Mouse (Mus musculus): Measurements from ENCODE around the gene Gm6890. TPM values are rescaled to one million over a fixed set of nuclear protein-coding genes. Genes with fewer than 3 reads are reported as not detected.
"Not testable (repeated sequence)": the region's sequence is repeated elsewhere in the genome, so short reads cannot be mapped to it uniquely, and the experiment has no call there.

The Gm6890 gene
- not detected in 2 replicates for polyA plus RNA-seq (2015; fragmentation: Nextera tagmentation; extraction: Ambion mirVana)

DNA sequence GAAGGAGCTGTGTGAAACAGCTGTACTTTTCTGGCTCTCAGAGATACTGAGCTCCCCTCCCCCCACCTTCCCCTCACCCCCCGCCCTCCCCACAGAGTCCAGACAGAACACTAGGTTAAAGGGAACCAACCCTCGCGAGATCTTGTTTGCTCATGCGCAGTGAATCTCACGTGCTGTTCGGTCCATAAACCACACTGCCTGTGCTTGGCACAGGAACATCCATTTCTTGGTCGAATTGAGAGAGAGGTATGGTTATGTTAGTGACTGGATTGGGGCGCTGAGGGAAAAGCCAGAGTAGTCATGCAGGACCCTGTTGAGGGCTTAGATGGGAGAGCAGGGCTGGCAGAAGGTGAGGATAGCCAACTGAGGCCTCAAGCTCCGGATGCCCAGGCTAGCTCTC lies at the start of gene Gm6890:
Gene Gm6890 (plus strand): TSS at position 301 of the 400 bp plus-strand sequence.
- H3K4me2 ChIP-seq; H3K9ac ChIP-seq; H3K36me3 ChIP-seq; H3K4me3 ChIP-seq; H3K27ac ChIP-seq; H3K9me3 ChIP-seq; H3K4me1 ChIP-seq (replicated peaks); H3K27me3 ChIP-seq; ATAC-seq (ENCODE audit: low FRiP score): not testable (repeated sequence)
- WGBS = 91% methylated on average over 9 of the region's 9 CpGs

GRCm38 (mm10) chrX:74726195-74726594 lies 14.5 kb upstream of the Gm6890 start:
- 86% methylated on average over 10 of the region's 10 CpGs for WGBS
- not testable (repeated sequence) for H3K36me3 ChIP-seq; H3K4me1 ChIP-seq (replicated peaks); H3K4me2 ChIP-seq; H3K9me3 ChIP-seq; ATAC-seq (ENCODE audit: low FRiP score); H3K9ac ChIP-seq; H3K27ac ChIP-seq; H3K4me3 ChIP-seq; H3K27me3 ChIP-seq

DNA sequence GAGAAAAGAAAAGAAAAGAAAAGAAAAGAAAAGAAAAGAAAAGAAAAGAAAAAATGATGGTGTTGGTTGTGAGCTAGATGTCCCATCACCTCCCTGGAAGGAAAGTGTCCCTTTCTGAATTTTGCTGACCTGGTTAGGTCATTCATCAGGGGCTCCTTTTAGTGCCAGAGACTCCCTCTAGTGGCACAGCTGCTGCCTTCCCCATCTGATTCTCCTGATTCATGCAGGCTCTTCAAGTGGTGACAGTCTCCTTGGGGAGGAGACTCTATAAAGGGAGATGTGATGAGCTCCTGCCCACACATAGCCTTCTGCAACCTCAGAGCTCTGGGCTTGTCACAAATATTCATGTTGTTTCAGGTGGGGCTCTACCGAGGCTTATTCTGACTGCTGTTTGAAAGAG lies 30.0 kb downstream of the Gm6890 start:
- not testable (repeated sequence) for H3K4me2 ChIP-seq; H3K4me1 ChIP-seq (replicated peaks); H3K9me3 ChIP-seq; H3K9ac ChIP-seq; H3K27ac ChIP-seq; ATAC-seq (ENCODE audit: low FRiP score); H3K27me3 ChIP-seq; H3K4me3 ChIP-seq; H3K36me3 ChIP-seq
- WGBS = no CpG with 5 or more reads among the region's 1 CpGs

Other genes starting within 250 kb of the Gm6890 start
- gene Olfr1326-ps1, start 166.0 kb upstream of the Gm6890 start, polyA plus RNA-seq (2015; fragmentation: Nextera tagmentation; extraction: Ambion mirVana) = not detected in 2 replicates
- gene Olfr1325, start 148.2 kb upstream of the Gm6890 start, polyA plus RNA-seq (2015; fragmentation: Nextera tagmentation; extraction: Ambion mirVana) = not detected in 2 replicates
- gene Gm5640, start 95.3 kb upstream of the Gm6890 start, polyA plus RNA-seq (2015; fragmentation: Nextera tagmentation; extraction: Ambion mirVana) = 0.18 and 0.21 TPM in 2 replicates
- gene Gm5936, start 96.3 kb downstream of the Gm6890 start, polyA plus RNA-seq (2015; fragmentation: Nextera tagmentation; extraction: Ambion mirVana) = not detected in 2 replicates